Mouse (Mus musculus): ENCODE results near the gene Scube3.
"Not testable (repeated sequence)": the region's sequence is repeated elsewhere in the genome, so short reads cannot be mapped to it uniquely, and the experiment has no call there.

Scube3 gene

GRCm38 (mm10) chr17:28222463-28222862, 80.5 kb downstream of the Scube3 start:
- not testable (repeated sequence) for DNase-seq

- peak; percentile 97 to 99 for DNase-seq
Observed at GRCm38 (mm10) chr17:28223561-28224391, 81.8 kb downstream of the Scube3 start.

Measured in kidney, postnatal 25 days (tissue).